Mouse (Mus musculus) CD4-positive helper T cell, adult 2 months (primary cell): ENCODE measurements around the gene Syt2.

Source experiments
- DNase-seq: peaks from one replicate; pipeline ENCODE4 v3.0.0-alpha.2; 2012; ENCODE audit warnings: low read depth, missing footprints, low spot score

Syt2 gene

DNA sequence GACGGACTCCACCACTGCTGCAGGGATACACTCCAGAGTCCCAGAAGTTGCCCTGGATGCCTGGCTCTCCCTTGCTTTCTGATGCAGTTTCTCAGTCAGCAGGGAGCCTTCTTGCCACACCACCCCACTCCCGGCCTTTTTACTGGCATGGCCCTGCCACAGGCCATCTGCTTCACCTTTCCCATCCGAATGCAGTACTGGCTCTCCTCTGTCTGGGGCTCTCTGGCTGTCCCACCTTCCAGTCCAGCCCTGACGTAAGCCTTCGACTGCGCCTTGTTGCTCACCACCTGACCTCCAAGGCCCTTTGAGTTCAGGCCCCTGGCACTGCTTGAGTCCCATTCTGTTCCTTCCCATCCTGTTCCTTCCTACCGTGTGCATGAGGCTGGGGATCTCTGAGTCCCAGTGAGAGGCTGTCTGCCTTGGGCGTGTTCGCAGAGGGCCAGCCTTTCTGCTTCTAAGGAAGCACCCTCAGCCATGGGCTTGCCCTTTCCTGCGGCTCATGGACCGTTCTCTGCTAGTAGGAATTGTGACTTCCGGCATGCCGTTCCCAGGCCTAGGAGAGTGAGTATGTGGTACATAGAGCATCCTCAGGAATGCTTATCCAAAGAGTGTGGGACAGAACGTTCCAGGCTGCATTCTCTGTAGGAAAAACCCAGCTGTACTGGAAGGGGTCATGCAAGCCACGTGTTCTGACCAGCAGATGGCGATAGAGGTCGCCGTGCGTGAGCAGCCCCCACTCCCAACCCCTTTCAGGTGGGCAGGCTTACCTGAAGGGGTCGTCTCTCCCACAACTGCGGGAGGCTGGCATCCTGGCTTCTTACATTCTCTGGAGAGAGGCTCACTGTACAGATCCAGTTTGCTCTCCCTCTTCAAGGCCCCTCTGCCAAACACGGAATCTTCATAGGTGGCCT, 58.2 kb downstream of the Syt2 start:
- DNase-seq, result no peak

DNA sequence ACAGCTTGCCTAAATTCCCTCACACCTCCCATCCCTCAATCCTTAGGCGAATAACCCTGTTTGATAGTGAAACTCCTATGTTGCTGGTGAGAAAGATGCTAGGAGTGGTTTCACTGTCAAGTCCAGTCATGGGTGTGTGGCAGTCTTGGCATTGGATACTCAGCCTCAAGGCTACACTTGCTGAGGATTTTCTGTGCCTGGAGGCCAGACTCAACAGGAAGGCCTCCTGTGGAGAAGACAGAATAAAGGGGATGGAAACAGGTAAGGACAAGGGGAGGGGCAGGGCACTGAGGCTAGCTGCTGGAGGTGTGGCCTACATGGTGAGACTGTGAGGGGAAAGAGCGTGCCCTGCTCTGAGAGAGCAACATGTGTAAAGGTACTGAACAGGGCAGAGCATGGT, 60.1 kb downstream of the Syt2 start:
- DNase-seq, result no peak

DNA sequence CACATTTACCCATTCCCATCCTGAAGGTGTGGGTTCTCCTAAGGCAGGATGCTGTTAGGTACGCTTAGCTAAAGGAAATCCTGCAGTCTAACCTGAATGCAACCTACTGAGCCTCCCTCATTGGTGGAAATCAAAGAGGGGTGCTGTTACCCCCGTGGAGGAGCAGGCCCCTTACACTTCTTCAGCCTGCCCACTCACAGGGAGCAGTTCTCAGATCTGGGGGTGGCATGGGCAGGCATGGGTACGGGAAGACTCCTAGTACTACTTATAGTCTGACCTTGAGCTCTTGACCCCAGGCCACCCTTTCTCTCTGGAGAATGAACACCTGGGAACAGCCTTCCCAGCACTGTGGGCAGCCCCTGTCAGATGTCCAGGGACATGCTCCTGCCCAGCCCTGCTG, 61.0 kb downstream of the Syt2 start:
- DNase-seq, result no peak

DNA sequence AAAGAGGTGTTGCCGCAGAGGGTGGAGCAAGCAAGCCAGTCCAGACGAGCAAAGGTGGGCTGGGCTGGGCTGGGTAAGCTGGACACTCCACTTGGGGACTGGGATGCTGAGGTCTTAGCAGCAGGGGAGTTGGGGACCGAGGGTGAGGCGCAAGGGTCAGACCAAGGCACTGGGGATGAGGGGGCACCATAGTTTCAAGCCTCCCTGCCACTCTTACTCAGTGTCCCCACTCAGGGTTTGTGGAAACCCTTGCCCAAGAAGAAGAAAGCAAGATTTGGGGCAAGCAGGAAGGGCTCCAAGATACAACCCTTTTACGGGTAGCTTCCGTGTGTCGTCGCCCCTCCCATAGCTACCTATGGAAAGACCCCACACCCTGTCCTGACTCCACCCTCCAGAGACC, 61.8 kb downstream of the Syt2 start:
- DNase-seq, result no peak

DNA sequence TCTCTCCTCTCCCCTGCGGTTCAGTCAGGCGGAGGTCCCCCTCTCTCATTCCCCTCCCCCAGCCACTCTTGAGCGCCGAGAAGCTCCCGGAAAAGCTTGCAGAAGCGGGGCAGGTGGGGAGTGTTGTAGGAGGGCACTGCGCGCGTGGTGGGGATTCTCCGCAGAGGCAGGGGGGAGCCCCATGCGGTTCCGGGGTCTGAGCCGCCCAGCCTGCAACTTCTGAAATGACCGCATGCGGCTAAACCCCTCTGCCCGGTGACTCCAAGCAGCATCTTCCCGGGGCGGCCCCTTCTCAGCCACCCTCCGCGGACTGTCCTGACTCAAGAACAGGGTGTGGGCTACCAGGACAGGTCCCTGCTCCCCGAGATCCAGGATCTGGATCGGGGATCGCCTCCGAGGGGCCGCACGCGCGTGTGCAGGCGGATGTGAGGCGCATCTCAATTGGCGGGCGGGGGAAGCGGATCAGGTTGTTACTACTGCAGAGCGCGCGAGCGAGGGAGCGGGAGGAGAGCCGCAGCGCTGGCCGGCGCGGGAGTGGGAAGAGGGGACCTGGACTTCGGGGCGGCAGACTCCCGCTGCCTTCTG, 62.4 kb downstream of the Syt2 start:
- peak; percentile 34 for DNase-seq

DNA sequence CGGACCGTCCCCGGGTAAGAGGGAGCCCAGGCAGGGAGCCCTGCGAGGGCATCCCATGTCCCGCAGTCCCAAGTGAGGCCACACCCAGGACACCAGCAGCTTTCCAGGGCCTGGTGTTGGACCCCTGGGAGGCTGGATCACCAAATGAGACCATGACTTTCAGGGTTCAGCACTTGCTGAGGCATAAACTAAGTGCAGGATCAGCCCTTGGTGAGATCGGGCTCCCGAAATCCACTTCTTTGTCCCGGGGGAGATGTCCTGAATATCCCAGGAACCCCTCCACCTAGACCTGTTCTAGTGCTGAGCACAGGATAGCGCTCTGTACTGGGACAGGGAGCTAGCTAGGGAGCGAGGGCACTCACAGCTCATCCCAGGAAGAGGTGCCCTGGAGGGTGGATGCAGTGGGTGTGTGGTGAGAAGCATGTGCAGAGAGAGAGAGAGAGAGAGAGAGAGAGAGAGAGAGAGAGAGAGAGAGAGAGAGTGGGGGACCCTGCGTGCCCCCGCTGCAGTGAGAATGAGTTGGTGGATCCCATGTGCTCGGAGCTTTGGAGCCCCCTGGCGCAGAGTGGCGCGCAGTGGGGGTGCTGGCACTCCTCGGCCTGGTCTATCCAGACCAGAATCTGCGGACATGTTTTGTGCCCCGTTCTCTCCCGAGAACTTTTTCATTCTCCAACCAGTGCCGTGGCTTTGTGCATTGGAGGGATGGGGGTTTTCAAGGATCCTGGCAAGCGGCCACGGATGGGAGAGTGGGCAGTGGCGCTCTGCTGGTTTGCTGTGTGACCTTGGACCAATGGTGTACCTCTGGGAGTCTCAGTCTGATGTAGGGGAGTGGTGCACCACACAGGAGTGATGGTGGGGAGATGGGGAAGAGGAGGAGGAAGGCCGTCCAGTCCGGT, 63.2 kb downstream of the Syt2 start:
- DNase-seq, result no peak

DNA sequence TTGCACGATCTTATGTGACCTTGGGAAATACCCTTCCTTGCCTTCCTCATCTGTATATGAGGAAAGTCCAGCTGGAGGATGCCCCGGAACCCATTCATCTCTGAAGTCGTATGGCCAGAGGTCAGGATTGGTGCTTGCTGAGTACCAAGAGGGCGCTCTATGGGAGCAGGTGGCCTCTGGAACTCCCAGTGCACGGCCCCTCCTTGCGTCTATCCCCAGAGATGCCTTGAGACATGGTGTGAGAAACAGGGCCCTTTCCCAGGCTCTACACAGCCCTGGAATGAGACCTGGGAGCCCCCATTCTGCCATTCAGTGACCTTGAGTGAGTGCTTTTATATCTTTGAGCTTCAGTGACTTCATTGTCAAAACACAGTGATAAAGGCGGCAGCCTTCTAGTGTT, 64.6 kb downstream of the Syt2 start:
- no peak for DNase-seq

DNA sequence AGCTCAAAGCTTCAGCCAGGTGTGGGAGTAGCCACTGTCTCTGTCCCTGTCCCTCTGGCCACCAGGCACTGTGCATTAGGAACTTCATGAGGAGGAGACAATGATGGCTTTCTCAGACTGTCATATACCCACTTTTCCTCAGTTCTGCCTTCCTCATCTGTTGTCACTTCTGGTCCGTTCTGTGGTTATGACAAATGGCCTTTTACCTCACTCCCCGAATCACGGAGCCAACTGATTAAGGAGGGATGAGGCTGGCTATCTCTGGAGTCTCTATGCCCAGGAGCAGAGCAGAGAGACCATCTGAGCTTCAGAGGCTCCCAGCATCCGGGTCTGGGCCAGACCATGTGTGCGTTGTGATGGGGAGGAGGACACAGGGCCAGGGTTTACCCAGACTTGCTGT, 65.2 kb downstream of the Syt2 start:
- no peak for DNase-seq

DNA sequence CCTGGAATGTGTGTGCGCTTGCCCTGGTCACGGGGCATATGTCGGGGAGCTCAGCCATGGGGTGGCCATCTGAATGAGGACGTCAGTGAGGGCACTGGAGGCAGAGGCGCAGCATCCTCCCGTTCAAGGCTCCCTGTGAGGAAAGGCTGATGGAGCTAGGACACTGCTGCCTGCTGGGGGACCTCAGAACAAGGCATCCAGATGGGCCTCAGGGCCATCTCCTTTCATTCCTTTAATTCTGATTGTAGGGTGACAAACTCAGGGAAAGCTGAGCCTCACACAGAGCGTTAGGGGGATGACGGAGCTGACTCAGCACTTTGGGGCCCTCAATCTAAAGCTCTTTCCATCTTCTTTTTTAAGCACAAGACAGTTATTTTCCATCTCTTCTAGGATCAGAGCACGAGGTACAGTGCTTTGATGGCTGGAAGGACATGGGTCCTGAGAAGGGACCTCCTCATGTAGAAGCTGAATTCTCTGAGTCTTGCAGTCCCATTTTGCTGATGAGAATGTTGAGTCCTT, 66.4 kb downstream of the Syt2 start:
- no peak for DNase-seq

DNA sequence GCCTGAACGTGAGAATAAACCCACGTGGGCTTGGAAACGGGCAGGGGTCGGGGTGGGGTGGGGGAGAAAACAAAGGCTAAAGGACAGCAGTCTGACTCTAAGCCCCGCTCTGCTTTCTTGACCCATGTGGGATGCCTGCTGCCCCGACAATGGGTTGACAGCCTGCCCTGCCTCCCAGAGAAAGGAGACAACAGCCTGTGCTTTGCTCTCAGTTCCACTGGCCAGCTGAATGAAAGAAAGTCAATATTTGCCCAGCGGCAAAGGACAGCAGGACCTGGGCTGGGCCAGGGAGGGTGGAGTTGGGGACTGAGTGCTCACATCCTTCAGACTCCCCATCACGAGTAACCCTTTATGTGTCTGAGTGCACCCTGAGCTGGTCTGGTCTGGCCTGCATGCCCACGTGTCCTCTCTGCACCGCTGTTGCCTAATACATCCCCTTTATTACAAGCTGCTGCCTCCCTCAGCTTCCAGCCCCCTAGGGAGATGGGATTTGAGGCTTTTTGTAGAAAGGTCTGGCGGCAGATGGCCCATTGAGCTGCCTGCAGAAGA, 67.0 kb downstream of the Syt2 start:
- DNase-seq, result no peak

DNA sequence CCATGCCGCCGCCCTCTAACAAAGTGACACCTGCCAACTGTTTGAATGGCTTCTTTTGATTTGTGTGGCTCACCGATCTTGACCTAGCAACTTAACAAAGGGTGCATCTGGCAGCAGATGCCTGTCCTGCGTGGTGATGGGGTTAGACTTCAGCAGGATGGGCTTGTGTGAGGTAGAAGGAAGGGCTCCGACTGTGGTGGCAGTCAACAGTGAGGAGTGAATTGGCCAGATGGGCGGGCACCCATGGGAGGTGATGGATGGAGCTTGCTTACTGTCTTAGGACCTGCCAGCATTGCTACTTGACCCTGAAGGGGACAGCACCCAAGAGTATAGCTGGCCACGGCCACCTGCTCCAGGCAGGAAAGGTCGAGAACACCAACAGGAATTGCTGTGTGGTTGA, 67.7 kb downstream of the Syt2 start:
- no peak for DNase-seq

DNA sequence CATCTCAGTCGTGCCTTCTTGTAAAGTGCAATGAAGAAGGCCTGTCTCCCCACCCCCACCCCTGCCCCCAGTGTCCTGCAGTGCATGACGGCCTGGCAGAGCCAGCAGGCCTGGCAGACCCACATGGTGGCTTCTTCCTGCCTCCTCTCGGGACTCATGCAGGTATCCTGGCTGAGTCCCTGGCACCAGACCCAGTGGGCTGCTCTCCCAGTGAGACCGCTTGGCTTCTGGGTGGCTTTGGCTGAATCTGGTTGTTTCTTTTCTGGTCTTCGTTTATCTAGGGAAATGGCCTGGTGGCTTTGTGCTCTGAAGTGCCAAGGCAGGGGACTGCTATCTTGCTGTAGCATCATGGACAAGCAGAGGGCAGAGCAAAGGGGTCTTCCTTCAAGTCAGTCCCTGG, 68.6 kb downstream of the Syt2 start:
- no peak for DNase-seq

DNA sequence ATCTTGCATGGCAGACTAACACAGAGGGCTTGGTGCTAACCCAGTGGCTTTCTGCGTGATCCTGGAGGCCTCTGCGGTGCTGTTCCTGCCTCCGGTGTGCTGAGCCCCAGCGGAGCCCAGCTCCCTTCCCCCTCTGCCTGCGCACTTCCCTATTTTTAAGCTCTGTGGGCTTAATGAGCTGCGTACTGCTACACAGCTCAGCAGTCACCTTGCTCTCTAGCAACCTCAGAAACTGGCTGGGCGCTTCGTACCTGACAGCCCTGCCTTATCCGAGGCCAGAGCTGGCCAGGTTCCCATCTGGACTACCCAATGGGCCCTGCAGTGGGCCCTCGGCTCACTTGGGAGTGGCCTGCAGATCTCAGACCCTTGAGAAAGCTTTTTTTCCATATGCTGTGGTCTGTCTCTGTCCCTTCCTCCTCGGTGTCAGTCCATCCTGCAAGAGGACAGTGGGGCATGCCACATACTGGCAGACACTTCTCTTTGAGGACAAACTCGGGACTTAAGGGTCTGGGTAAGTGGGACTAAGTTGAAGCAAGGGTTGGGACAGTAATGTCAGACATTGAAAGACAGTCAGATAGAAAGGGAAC, 73.3 kb downstream of the Syt2 start:
- DNase-seq, result no peak

DNA sequence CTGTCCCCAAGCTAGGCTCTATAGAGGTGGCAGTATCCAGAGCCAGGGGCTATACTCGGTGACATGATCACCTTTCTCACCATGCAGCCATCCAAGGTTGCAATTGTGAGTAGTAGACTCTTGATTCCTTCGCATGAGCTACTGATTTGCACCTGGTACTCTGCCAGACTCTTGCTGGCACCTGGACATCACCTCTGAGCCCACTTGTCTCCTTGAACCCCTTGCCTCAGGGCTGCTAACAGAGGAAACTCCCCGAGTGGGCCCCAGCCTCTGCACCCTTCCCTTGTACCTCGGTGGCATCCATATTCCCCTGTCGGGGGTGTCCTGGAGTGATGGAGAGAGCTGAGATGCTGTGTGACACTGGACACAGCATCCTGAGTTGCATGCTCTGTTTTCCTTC, 75.0 kb downstream of the Syt2 start:
- DNase-seq, result no peak

DNA sequence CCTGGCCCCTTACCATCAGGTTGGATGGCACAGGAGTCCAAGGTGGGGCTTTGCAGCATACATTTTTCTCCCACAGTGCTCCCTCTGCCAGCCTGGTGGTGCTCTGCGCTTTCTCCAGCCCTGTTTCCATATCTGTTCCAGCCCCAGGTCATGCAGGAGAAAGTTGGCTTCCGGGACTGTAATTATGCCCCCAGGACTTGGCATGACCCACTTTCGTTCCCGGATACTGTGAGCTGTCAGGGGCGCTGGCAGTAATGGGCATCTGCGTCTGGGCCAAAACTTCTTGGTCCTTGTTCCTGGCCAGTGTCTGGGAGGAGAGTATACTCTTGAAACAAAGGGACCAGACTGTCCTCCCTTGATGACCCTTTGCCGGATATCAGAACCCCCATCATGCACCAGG, 76.4 kb downstream of the Syt2 start:
- DNase-seq, result no peak

DNA sequence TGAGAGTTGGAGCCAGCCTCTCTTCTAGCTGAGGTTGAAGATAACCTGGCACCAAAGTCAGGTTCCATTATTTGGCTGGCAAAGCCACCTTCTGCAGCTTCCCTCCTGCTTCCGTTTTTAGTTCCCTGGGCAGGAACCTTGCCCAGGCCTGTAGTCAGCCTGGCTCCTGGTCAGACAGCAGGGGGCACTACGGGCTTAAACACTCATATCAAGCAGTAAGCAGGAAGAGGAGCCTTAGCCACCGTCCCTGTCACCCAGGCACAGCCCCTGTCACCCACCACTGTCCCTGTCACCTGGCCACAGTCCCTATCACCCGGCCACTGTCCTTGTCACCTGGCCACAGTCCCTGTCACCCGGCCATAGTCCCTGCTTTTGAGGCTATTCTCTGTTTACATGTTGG, 78.8 kb downstream of the Syt2 start:
- peak; percentile 18 for DNase-seq

DNA sequence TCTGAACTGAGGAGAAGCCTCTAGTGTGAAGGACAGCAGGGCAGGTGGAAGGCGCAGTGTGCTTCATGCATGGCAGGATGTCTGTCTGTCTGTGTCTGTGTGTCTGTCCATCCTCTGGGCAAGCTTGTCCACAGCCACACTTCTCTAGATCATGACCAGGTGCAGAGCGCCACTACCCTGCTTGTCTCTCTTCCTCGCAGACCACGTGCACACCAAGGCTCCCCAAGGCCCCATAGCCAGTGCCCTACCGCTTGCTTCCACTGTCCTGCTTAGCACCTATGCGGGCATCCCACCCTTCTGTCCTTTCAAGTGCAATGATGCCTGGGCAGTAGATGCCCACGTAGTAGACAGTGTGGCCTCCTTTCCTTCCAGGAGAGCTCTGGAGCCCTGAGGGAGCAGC, 80.0 kb downstream of the Syt2 start:
- no peak for DNase-seq

DNA sequence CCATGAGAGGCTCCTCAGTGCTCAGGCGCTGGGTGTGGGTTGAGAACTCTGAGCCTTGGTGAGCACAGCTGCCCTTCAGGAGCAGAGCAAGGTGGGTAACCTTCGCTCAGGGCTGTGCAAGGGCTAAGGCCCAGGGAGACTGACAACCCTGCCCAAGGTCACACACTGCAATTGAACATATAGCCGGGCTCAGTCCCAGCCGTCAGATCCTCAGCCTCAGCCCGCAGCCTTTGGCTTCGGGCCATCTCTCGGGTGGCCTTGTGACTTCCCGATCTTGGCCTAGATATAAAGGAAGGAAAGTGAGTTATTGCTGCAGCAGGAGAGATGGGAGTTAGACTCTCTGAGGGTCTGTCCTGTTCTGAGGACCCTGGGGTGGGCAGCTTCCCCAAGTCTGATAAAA, 80.8 kb downstream of the Syt2 start:
- DNase-seq, result no peak

DNA sequence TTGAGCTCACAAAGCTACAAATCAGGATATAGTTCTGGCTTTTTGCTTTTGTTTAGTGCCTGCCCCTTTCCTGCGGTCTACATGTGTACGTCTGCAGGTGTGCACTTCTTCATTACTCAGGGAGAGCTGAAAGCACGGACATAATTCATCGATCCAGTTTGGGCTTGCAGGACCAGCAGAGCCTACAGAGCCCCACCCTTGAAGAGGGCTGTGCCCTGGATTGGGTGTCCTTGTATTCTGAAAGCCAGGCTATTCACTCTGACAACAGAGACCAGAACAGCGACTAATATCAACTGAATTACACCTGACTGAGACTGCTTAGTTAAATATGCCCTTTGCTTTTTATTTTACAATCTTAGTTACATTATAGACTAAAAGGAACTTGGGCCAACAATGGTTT, 87.2 kb downstream of the Syt2 start:
- no peak for DNase-seq

DNA sequence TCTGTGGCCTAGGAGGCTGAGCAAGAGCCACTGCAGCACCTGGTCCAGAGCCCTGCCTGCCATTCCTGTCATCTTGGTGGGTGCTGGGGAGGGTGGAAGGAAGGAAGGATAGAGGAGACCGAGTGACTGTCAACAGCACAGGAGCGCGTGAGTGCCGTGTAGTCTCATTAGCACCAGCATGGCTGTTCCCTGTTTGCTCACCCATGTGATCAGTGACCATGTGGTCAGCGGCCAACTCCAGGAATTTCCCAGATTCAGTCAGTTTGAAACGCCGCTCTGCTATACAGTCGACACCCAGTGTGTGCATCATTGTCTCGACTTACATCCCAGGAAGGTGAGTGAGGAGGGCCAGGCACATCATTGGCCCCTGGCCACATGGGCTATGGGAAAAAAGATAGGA, 91.0 kb downstream of the Syt2 start:
- DNase-seq, result no peak

DNA sequence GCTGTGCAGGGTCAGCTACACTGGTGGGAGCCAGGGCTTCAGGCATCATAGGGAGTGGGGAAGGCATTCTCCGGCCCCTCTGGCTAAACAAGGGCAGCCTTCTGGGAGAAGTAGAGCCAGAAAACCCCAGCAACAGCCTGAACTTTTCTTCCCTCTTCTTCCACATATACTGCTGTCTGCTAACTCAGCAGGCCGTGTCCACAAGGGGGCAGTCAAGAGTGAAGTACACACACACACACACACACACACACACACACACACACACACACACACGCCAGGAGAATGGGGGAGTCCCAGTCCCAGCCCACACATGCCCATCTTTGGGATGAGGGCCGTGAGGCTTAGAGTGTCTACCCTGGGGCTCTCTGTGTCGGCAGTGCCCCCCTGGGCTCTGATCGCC, 95.0 kb downstream of the Syt2 start:
- DNase-seq, result no peak
